Mouse (Mus musculus) myocyte (in vitro differentiated cells): Measurements from ENCODE around the gene Mesp2.

Source experiments
- E2F4 ChIP-seq: IDR thresholded peaks from one replicate; pipeline ENCODE4 v1.6.1; 2011; ENCODE audit warnings: mild to moderate bottlenecking, control low read depth, moderate library complexity; ENCODE audit not compliant: insufficient read depth
- POLR2A ChIP-seq: IDR thresholded peaks from one replicate; pipeline ENCODE4 v1.6.1; 2011; ENCODE audit warnings: low read depth, mild to moderate bottlenecking, control low read depth, moderate library complexity; ENCODE audit not compliant: insufficient read length
- USF1 ChIP-seq: IDR thresholded peaks from one replicate; pipeline ENCODE4 v1.6.1; 2011; ENCODE audit warnings: low read depth, mild to moderate bottlenecking, control low read depth, moderate library complexity

DNA sequence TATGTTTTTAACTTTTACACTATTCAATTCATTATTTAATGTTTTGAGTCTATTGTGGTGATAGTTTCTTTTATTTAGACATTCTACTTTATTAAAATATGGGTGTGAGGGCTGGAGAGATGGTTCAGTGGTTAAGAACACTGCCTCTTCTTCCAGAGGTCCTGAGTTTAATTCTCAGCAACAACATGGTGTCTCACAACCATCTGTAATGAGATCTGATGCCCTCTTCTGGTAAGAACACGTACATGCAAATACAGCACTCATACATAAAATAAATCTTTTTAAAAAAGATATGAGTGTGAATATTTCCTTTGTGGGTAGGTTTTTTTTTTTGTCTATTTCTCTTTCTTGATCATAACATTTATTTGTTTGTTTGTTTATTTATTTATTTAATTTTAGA, 44.5 kb upstream of the Mesp2 start:
- TF ChIP-seq POLR2A, result no peak
- no peak for TF ChIP-seq E2F4
- no peak for TF ChIP-seq USF1
